Mouse (Mus musculus) kidney, adult 8-10 months (tissue): ENCODE data around the gene Ly6g6d.

ENCODE experiments used
- DNase-seq, 2 experiments: peaks; one replicate each; pipeline ENCODE4 v3.0.0; 2022

Ly6g6d gene

GRCm38 (mm10) chr17:35066084-35066483, 11.8 kb downstream of the Ly6g6d start, which contains the start of gene Mpig6b:
TSS of gene Mpig6b (minus strand) at chr17:35066184.
- no peak for DNase-seq

- peak; percentile 73 to 78 for DNase-seq
These were observed 12.6 kb downstream of the Ly6g6d start, which contains the start of gene Ly6g6c for GRCm38 (mm10) chr17:35064951-35065947. TSS of gene Ly6g6c (plus strand) at chr17:35065388.

GRCm38 (mm10) chr17:35064378-35064877, 13.4 kb downstream of the Ly6g6d start:
- no peak for DNase-seq

GRCm38 (mm10) chr17:35063466-35063865, 14.4 kb downstream of the Ly6g6d start:
- DNase-seq: no peak

GRCm38 (mm10) chr17:35061299-35061698, 16.6 kb downstream of the Ly6g6d start:
- no peak for DNase-seq

GRCm38 (mm10) chr17:35060737-35061297, 17.0 kb downstream of the Ly6g6d start:
- DNase-seq: peak in 1 of 2 experiments; percentile 24

GRCm38 (mm10) chr17:35060071-35060470, 17.8 kb downstream of the Ly6g6d start:
- no peak for DNase-seq

GRCm38 (mm10) chr17:35058911-35059892, 18.7 kb downstream of the Ly6g6d start, which contains the start of gene Ddah2:
TSS of gene Ddah2 (plus strand) at chr17:35059035.
- DNase-seq: peak; percentile 81 to 88

GRCm38 (mm10) chr17:35058316-35058715, 19.5 kb downstream of the Ly6g6d start:
- DNase-seq: peak in 1 of 2 experiments; percentile 18

GRCm38 (mm10) chr17:35057090-35057489, 20.8 kb downstream of the Ly6g6d start:
- no peak for DNase-seq

GRCm38 (mm10) chr17:35055691-35056495, 22.0 kb downstream of the Ly6g6d start:
- DNase-seq: no peak

- no peak for DNase-seq
These were observed 25.5 kb downstream of the Ly6g6d start for GRCm38 (mm10) chr17:35052271-35052798.

GRCm38 (mm10) chr17:35051156-35052086, 26.4 kb downstream of the Ly6g6d start:
- peak; percentile 71 to 81 for DNase-seq

- DNase-seq: peak; percentile 70 to 80
These were observed 27.6 kb downstream of the Ly6g6d start for GRCm38 (mm10) chr17:35050126-35050750.

- DNase-seq: peak in 1 of 2 experiments; percentile 53
These were observed 28.3 kb downstream of the Ly6g6d start, which contains the start of gene Clic1 for GRCm38 (mm10) chr17:35049561-35050016. TSS of gene Clic1 (plus strand) at chr17:35049966.

GRCm38 (mm10) chr17:35048932-35049440, 28.9 kb downstream of the Ly6g6d start:
- DNase-seq: no peak

GRCm38 (mm10) chr17:35048149-35048931, 29.5 kb downstream of the Ly6g6d start:
- peak in 1 of 2 experiments; percentile 22 for DNase-seq

- peak; percentile 71 to 90 for DNase-seq
These were observed 30.2 kb downstream of the Ly6g6d start for GRCm38 (mm10) chr17:35047688-35048087.
